Mouse (Mus musculus) CD4-positive, CD25-positive, alpha-beta regulatory T cell, adult 4 months (primary cell): ENCODE data around the gene Supt20. TPM values are rescaled to one million over a fixed set of nuclear protein-coding genes. Genes with fewer than 3 reads are reported as not detected.

Experiments
- ATAC-seq: one replicate; pipeline ENCODE4 v1.8.0; 2017
- polyA plus RNA-seq, 2 experiments: library from polyadenylated mRNA; unstranded; fragments of 100-300 nt; shearing (Covaris generic); gene quantifications; one replicate each; pipeline ENCODE4 v1.2.1; 2017

Supt20 gene
- polyA plus RNA-seq, 2 experiments from 2014 or later: 245 to 256 TPM

DNA sequence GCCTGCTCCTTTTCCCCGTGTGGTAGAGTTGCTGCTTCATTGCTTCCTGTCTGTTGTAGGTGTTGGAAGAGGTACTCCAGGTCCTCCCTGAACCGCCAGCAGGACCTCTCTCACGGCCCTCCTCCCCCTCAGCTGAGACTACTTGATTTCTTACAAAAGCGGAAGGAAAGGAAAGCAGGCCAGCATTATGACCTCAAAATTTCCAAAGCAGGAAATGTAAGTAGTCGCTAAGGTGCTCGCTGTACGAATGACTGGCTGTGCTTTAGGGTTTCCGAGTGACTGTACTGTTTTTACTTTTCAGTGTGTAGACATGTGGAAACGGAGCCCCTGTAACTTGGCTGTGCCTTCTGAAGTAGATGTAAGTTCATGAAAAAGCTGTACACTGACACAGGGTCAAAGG, 16.4 kb downstream of the Supt20 start:
- peak; percentile 93 for ATAC-seq

DNA sequence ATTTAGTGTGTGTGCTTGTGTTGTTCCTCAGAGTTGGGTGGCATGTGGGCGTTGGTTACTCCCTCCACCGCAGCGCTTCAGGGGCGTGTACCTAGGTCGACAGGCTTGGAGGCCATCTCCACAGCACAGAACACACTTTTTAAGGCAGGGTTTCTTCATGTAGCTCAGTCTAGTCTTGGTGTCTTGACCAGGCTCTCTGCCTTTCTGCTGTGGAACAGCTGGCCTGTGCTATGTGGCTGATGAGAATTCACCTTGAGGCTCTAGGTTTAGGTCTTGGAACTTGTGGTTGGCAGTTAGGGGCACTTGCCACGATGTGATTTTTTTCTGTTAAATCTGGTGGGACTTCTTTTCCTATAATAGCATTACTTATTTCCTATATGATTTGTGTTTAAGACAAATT, 21.6 kb downstream of the Supt20 start, which contains the start of gene Gm21958:
Gene Gm21958, minus strand, starts transcription at position 101 of the 400 bp plus-strand sequence.
- no peak for ATAC-seq

DNA sequence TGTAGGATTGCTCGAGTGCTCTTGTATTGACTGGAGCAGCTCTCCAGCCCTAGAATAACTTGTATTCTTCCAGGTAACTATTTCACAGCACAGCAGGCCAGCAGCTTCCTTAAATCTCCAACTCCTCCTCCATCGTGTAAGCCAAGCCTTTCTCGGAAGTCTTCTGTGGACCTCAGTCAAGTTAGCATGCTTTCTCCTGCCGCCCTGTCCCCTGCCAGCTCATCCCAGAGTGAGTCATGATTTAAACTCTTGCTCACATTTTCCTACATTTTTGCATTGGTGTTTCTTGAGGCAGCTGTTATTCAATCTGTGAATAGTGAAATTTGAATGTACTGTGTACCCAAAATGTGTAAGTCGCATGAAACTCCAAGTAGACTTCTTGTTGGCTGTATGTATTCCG, 22.9 kb downstream of the Supt20 start:
- no peak for ATAC-seq

DNA sequence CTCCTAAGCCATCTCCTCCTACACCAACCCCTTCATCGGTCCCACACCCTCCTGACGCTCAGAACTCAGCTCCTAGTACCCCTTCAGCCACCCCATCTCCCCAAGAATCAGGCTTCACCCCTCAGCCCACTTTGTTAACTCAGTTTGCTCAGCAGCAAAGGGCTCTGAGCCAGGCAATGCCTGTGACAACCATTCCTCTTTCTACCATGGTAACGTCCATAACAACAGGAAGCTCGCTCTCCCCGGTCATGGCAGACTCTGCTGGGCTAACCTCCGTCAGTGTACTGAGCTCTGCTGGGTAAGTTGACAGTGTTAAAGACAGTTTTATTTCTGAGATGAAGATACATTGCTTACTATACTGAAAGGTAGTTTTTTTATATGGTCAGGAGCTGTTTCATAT, 24.7 kb downstream of the Supt20 start:
- no peak for ATAC-seq

DNA sequence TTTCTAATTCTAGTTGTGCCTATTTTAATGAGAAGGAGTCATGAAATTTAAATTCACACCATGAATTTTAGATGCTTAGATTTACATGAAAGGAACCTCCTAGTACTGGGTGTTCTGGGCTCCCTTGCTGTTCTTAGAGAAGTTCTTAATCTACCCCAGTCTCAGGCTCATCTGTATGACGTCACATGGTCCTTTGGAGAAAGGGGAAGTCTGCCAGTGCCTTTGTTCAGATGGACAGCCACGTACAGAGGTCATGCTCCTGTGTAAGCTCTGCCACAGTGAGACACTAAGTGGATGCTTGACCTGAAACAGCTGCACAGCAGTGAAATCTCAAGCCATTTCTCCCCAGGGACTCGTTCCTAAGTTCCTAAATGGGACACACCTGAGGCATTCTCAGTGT, 26.3 kb downstream of the Supt20 start:
- ATAC-seq: no peak

DNA sequence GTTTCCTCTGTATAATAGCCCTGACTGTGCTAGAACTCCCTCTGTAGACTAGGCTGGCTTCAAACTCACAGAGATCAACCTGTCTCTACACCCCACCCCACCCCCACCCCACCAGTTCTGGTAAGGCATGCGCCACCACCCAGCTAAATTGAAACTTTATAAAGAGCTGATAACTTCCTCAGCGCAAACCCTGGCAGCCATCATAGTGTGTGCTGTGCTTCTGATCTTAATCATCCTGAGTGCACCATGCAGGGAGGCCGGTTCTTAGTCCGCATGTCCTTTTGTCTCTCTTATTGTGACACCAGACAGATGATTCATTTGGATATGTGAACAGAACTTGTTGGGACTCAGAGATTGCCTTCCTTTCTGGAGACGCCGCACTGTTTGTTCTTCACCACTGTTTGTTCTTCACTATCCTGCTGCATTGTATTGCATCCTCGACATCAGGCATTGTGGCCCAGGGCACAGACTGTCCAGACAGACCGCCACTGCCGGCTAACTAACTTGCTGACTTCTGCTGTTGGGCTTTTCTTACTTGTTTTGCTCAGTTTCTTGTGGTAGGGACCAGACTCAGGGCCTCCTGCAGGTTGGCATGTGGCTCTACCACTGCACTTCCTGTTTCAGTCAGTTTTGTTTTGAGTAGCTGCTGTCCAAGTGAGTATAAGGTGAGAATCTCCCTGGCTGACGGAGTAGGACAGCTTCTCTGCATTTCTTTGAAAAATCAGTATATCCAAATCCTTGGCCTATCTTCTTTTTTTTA, 31.3 kb downstream of the Supt20 start:
- peak; percentile 84 for ATAC-seq

DNA sequence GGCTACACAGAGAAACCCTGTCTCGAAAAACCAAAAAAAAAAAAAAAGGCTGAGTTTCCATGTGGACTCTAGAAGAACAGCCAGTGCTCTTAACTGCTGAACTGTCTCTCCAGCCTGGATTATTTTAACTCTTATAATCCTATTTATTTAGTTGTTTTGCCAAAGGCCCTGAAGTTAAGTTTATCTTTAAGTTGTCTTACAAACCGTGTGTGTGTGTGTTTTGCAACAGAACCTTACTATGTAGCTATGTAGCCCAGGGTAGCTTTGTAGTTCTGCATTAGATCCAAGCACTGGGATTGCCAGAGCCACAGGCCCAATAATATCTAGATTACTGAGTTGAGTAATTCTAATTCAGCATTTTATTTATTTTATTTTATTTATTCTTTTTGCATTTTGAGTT, 32.7 kb downstream of the Supt20 start:
- no peak for ATAC-seq

DNA sequence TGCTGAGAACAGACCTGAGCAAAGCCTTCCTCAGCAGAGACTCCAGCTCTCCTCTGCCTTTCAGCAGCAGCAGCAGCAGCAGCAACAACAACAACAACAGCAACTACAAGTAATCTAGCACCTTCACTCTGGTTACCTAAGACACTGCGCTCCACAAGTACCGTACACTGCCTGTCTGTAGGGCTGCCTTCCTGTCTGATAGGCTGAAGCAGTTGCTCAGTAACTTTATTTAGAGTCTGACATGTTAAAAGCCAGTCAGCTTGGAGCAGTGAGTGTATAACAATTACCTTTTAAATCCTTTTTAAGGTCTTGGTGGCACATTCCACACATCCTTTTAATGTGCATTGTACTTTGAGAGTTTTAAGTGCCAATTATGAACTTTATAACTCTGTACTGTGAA, 35.0 kb downstream of the Supt20 start:
- ATAC-seq: peak; percentile 16

DNA sequence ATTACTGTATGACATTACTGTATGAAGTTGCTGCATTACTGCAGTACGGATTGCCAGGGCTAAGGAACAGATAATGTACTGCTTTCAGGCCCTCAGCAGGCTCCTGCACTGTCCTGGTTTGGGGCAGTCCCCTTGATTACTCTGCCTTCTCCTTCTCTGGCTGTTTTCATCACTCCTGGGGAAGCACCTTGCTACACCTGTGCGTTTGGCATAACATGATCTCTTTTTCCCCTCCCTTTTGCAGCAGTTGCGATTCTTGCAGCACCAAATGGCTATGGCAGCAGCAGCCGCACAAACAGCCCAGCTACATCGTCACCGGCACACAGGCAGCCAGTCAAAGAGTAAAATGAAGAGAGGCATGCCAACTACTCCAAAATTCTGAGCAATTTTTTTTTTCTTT, 35.5 kb downstream of the Supt20 start:
- peak; percentile 29 for ATAC-seq

DNA sequence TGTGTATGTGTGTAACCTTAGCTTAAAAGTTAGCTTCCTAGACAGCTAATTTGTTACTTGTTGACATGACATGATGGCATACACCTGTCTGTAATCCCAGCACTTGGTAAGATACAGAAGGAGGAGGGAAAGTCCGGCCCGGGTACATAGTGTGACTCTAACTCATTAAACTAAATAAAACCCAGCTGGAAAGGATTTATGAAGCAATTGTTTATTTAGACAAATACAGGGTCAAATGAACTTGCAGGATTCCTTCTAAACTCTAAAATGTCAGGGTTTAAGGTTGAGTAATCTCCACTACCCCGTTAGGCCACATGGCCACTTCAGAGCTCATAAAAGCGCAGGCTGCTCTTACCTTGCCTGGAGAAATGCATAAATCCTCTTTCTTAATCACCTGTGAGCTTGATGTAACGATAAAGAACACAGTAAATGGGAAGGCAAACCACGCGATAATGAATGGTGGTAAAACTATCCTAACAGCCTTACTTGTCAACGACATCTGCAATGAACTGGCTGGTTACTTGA, 39.1 kb downstream of the Supt20 start:
- no peak for ATAC-seq

DNA sequence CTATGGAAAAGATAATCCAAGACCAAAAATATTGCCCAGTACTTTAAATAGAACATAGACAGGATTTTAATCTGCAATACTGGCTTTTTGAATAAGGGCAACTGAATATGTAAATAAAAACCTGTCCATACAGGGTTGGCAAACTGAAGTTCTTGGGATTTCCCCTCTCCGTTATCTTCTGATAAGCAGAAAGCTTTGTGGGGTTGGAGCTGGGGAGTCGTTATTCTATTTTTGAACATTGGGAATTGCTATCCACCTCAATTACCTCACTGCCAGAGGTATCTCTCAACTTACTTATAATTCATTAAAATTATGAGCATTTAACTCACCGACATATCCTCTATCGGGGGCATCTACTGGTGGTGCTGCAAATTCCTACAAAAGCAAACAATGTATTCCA, 39.8 kb downstream of the Supt20 start:
- no peak for ATAC-seq

DNA sequence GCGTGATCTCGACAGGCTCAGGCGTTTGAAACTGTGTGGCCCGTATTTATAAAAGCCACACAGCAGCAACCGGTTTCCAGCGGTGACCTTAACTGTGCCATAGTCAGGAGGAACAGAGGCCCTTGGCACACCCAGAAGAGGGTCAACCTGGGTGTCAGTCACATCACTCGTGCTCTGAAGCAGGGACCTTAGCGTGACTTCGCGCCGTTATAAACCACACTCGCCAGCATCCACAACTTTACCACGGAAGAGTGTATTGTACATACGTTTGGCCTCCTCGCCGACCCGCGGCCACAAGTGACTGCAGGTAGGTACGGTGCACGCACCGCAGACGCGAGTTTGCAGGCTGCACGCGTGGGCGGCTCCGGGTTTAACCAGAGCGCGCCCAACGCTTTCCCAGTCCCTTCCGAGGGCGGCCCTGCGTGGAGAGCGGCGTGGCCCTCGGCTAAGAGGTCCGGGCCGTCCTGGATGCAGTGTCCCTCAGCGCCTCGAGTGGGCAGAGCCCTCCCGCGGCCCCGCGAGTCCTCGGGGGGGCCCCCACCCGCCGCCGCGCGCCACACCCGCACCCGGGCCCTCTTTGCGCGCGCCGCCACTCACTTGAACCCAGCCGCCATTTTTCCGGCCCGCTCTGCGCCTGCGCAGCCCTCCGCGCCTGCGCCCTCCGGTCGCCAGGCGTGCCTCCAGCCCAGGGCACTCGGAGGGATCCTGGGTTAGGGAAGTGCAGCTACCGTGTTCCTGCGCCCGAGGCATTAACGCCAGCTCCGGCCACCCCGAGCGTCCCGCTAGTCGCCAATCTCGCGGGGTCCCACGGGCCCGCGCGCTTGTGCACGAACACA, 42.0 kb downstream of the Supt20 start:
- peak; percentile 79 for ATAC-seq

DNA sequence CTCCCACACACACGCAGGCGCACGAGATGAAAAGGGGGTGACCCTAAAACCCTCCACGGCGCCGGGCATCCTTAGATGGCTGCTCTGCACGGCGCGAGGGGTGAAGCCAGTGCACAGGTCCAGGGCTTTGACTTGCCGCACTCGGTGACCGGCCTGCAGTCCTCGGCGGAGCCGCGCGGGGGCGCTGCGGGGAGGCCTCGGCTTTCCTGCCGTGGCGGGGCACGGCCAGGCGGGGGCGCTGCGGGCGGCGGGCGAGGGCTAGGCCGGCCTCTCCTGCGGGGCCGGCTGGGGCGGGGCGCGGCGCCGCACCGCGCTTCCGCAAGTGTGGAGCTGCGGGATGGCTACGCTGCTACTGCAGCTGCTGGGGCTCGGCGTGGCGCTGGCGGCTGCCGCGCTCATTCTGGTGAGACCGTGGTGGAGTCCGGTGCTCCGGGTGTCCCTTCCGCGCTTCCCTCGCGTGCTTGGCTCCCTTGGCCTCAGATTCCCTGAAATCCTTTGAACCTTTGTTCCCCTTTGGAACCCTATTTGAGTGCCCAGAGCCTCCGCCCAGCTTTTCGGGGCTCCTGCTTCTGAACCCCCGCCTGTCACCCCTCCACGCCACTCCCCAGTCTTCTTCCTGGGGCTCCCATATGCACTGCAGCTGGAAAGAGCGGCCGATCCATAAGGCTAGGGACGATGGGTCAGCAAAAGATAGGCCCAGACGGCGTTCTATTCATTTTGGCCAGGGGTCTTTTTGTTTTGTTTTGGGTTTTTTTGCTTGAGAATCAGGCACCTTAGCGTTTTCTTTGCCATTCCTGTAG, 42.8 kb downstream of the Supt20 start, which contains the start of the genes Exosc8 and Alg5:
Gene Exosc8, minus strand, starts transcription at position 147 of the 800 bp plus-strand sequence.
Gene Alg5, plus strand, starts transcription at position 293 of the 800 bp plus-strand sequence.
- ATAC-seq: peak; percentile 76

DNA sequence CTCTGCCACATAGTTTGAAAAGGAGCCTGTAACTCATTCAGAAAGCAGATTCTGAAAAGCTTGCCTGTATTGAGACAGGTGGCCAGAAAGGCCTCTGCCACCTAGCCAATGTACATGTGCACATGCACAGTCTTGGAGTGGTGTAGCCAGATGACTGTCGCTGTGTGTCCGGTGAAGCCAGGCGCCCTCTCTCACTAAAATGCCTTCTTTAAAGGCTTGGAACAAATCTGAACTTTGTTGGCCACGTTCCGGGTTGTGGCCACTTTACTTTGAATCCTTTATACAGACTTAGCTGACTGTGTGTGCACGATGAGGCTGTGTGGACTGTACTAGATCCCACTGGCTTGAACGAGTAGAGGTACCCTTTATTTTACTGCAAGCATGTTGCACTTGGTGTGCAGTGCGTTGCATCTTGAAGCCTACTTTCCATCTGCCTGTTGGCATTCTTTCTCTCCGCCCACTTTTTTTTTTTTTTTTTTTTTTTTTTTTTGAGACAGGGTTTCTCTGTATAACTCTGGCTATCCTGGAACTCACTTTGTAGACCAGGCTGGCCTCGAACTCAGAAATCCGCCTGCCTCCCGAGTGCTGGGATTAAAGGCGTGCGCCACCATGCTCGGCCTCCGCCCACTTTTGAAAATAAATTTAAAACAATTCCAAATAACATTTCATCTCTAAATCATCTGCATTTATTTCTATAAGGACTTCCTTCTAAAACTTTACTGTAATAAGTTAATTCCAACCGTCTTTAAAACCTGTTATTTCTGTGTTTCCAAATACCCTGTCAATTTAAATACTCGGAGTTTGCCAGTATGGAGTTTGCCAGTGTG, 43.7 kb downstream of the Supt20 start:
- ATAC-seq: no peak

DNA sequence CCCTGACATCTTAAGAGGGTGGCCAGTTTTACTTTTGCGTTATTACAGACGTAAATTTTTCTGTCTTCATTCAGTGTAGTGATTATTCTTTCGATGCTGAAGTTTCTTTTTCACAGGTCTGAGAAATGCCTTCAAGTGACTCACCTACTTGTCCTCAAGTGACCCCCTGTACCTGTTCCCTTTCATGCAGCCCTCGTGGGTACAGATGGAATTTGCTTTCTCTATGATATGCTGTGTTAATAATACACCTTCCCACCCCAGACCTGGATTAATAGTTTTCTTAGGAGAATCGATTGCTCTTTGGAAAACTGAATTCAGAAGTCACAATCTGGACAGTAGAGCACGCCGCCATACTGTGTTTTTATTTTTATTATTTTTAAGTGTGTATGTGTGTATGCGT, 44.7 kb downstream of the Supt20 start:
- no peak for ATAC-seq

DNA sequence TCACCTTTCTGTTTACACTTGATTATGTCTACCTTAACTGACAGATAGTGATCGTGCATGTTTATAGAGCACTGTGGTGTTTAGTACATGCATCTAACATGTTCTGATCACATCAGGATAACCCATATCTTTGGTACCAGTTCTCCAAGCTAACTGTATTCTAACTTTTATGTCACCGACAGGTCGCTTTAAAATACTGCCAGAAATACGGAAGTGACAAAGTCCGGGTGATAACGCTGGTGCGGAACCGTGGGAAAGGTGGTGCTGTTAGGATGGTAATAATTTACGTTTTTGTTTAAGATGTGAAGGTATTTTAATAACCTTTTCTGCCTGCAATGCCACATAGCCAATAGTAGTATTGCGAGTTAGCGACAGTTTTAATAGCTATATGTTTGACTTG, 49.4 kb downstream of the Supt20 start:
- no peak for ATAC-seq

DNA sequence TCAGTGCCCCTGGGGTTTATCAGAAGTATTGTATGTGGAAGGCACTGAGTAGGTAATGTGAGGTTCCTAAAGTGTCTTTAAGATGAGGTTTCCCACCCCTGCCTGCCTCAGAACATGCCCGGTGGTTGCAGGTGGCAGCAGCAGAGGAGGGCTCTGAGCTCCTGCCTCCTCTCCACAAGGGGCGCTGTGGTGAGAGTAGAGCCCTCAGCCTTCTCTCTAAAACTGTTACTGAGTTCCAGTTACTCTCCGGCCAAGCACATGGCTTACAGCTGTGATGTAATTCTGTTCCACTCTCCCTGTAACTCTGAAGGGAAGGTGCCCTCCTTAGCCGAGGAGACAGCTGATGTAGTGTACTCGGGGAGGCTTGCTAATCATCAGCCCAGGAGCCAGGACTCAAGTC, 53.2 kb downstream of the Supt20 start:
- peak; percentile 51 for ATAC-seq

DNA sequence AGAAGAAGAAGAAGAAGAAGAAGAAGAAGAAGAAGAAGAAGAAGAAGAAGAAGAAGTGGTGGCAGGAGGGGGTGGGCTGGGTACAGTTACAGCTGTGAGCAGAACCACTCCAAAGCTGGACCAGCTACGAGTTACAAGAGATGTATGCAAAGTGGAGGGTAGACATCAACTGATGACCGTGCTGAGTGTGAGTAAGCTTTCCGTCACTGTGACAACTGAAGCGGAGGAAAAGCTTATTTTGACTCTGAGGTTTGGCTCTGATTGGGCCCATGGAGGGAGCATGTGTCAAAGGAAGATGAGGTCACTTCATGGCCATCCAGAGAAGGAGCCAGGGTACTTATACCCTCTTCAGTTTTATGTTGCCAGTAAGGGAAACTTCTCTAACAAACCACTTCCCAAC, 60.8 kb downstream of the Supt20 start:
- no peak for ATAC-seq

DNA sequence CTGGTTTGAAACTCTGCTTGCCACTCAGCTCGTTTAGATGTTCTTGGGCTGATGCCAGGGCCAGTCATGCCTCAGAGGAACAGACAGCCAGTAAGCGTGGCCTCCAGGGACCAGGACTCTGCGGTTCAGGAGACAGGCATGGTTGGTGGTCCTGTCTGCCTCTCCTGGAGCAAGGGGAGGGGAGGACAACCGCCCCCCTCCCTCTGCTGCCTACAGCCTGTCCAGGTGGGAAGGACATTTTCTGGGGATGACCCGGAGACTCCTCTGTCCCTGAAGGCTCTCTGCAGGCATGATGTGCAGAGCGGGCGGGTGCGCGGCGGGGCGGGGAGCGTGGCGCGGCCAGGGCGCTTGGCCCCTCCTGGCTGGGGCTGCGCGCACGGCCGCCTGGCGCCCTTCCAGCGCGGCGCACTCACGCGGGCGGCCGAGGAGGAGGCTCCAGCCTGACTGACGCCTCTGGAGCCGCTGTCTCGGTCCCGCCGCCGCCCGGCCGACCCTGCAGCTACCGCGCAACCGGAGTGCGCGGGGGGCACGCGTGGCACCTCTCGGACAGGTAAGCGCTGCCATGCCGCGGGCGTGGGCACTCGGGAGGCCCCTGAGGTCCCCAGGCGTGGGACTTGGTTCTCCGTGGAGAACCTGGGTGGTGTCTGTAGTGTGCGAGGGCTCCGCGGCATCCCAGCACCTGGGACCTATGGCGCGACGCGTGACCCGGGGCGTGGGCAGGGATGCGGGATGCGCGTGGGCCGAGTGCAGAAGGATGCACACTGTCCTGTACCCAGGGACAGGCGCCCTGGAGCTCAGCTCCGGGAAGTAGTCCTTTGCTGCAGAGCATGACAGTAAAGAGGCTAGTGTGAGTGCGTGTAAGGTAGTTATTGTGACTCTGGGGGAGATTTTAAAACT, 62.8 kb downstream of the Supt20 start, which contains the start of gene Smad9:
Gene Smad9, plus strand, starts transcription at position 438 of the 897 bp plus-strand sequence.
- no peak for ATAC-seq

DNA sequence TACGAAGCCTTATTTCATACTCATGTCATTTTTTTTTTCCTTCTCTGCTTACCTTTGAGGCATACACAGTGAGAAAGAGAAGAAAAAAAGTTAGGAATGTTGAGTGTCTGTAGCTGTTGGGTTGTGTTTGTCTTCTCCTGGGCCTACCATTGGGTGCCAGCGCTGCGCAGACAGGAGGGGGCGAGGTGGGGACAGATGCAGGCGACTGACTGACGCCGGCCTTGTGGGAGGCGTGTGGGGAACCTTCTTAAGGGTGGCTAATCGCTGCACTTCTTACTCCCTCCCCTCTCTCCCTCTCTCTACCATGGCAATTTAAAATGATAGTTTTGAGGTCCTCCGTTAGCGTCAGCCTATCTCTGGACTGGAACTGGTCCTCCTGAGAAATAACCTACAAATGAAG, 63.5 kb downstream of the Supt20 start:
- no peak for ATAC-seq

DNA sequence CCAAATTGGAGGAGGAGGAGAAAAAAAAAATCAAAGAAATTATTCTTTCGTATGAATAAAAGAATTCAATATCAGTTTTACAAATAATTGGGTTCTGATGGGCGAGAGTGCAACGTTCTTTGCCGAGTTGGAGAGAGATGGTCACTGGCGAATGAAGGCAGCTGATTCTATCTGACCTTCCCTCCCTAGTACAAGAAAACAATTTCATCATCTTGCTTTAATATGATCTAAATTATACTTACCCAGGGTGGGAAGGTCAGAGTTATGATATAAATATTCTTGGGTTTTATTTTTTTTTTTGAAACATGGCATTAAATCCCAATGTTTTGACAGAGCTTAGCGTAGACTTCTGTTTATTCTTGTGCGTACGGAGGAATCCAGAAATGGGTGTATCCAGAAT, 64.8 kb downstream of the Supt20 start:
- ATAC-seq: no peak
